Mouse (Mus musculus): ENCODE data around the gene Tmem132b.

DNA sequence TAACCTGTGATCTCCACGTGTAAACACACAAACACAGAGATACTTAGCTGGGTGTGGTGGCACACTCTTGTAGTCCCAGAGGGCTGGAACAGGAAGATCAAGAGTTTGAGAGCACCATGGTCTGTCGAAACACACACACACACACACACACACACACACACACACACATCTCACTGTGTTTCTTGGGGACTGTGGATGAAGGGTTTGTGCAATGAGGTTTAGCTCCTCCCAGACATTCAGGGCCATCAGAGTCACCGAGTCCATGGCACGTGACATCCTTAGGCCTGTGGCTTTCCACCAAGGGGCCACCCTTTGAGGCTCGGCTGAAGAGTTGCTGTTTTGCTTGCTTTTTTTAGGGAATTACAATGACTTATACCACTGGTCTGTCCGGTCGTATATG lies 49.1 kb upstream of the Tmem132b start:
- TF ChIP-seq CTCF (IDR thresholded peaks at IDR 0.05; ENCODE audit: control insufficient read depth, insufficient read depth, insufficient read length) = no peak
- TF ChIP-seq USF1 (IDR thresholded peaks at IDR 0.05; ENCODE audit: low read depth) = no peak
